Mouse (Mus musculus) CH12.LX (cell line): ENCODE measurements at regions not wholly inside any gene's neighbourhood (a gene's known extent, or its start where the extent isn't known, plus 50 kb on each side); places are given as distances from the start of the nearest gene placed in this dataset.
"Not testable (repeated sequence)": the region's sequence is repeated elsewhere in the genome, so short reads cannot be mapped to it uniquely, and the experiment has no call there.

ENCODE experiments used
- DNase-seq: peaks from one replicate; pipeline ENCODE4 v3.0.0-alpha.2; 2013; ENCODE audit errors: extremely low read depth
- H3K27ac ChIP-seq: 2 replicates; pipeline ENCODE4 v1.5.1; 2012; ENCODE audit warnings: low read depth, mild to moderate bottlenecking, control low read depth, moderate library complexity; ENCODE audit not compliant: insufficient read depth
- H3K27me3 ChIP-seq: replicated peaks from 2 replicates; pipeline ENCODE3; 2012; ENCODE audit warnings: inconsistent platforms
- H3K36me3 ChIP-seq, 2 experiments: replicated peaks in 1 of 2; 2 replicates each; pipeline versions ENCODE3 to v1.6.1; 2012; ENCODE audit warnings: inconsistent platforms in 1 of 2, low read length in 1 of 2, mild to moderate bottlenecking in 1 of 2, mixed read lengths in 1 of 2, moderate library complexity in 1 of 2; ENCODE audit not compliant: control insufficient read depth in 1 of 2, insufficient read depth in 1 of 2
- H3K4me1 ChIP-seq, 2 experiments: 2 replicates each; pipeline ENCODE4 v1.6.1; 2012; ENCODE audit warnings: inconsistent platforms in 1 of 2, moderate library complexity in 1 of 2; ENCODE audit not compliant: insufficient read depth in 2 of 2, control insufficient read depth in 1 of 2
- H3K4me2 ChIP-seq: 2 replicates; pipeline ENCODE4 v1.6.1; 2012; ENCODE audit warnings: low read depth, mild to moderate bottlenecking, control low read depth; ENCODE audit not compliant: poor library complexity, insufficient read depth, severe bottlenecking
- H3K4me3 ChIP-seq, 3 experiments: fragments of 150-350 bp in 1 of 3; sonication (generic) in 1 of 3; replicated peaks in 1 of 3; 2 replicates each; pipeline versions ENCODE3 to v1.5.1; 2011 to 2012; ENCODE audit warnings: low read depth in 2 of 3, low read length in 2 of 3, mild to moderate bottlenecking in 2 of 3, moderate library complexity in 2 of 3, control low read depth in 1 of 3, improper control_type of control experiment in 1 of 3, inconsistent platforms in 1 of 3, mixed read lengths in 1 of 3; ENCODE audit not compliant: poor library complexity in 1 of 3
- H3K79me2 ChIP-seq: replicated peaks from 2 replicates; pipeline ENCODE4 v1.6.1; 2012; ENCODE audit warnings: mild to moderate bottlenecking, moderate library complexity; ENCODE audit not compliant: control insufficient read depth, poor library complexity, insufficient read depth, severe bottlenecking; ENCODE audit errors: extremely low read depth
- H3K9ac ChIP-seq: 2 replicates; pipeline ENCODE4 v1.6.1; 2012; ENCODE audit warnings: low read depth, mild to moderate bottlenecking, control low read depth, moderate library complexity; ENCODE audit not compliant: insufficient read depth
- H3K9me3 ChIP-seq: replicated peaks from 2 replicates; pipeline ENCODE3; 2012; ENCODE audit warnings: low read length, inconsistent platforms, mixed read lengths
- E2F4 ChIP-seq: IDR thresholded peaks from 2 replicates; pipeline ENCODE4 v1.6.1; 2011; ENCODE audit warnings: low read depth, low read length, improper control_type of control experiment; ENCODE audit not compliant: insufficient replicate concordance
- ELF1 ChIP-seq: IDR thresholded peaks from 2 replicates; pipeline ENCODE4 v1.6.1; 2014; ENCODE audit warnings: low read depth, mild to moderate bottlenecking, inconsistent platforms, low read length, improper control_type of control experiment
- ETS1 ChIP-seq: conservative IDR thresholded peaks from 2 replicates; pipeline ENCODE4 v1.6.1; 2012; ENCODE audit warnings: low read depth, mild to moderate bottlenecking, inconsistent platforms, low read length, improper control_type of control experiment, moderate library complexity
- GABPA ChIP-seq: IDR thresholded peaks from 2 replicates; pipeline ENCODE4 v1.6.1; 2012; ENCODE audit warnings: low read depth, low read length, improper control_type of control experiment, inconsistent platforms; ENCODE audit not compliant: insufficient replicate concordance
- HCFC1 ChIP-seq: IDR thresholded peaks from 2 replicates; pipeline ENCODE4 v1.6.1; 2012; ENCODE audit warnings: low read depth, mild to moderate bottlenecking, inconsistent platforms, low read length, improper control_type of control experiment
- IRF4 ChIP-seq: IDR thresholded peaks from 2 replicates; pipeline ENCODE4 v1.6.1; 2014; ENCODE audit warnings: low read depth, mild to moderate bottlenecking, inconsistent platforms, low read length, improper control_type of control experiment
- JUN ChIP-seq: IDR thresholded peaks from 2 replicates; pipeline ENCODE4 v1.6.1; 2011; ENCODE audit warnings: low read depth, mild to moderate bottlenecking, low read length, improper control_type of control experiment, moderate library complexity; ENCODE audit not compliant: insufficient read depth
- JUND ChIP-seq: conservative IDR thresholded peaks from 2 replicates; pipeline ENCODE4 v1.6.1; 2011; ENCODE audit warnings: low read depth, low read length, improper control_type of control experiment
- MAX ChIP-seq: IDR thresholded peaks from 2 replicates; pipeline ENCODE4 v1.6.1; 2011; ENCODE audit warnings: low read length, improper control_type of control experiment
- MAZ ChIP-seq: IDR thresholded peaks from 2 replicates; pipeline ENCODE4 v1.6.1; 2012; ENCODE audit warnings: low read depth, mild to moderate bottlenecking, inconsistent platforms, low read length, improper control_type of control experiment, moderate library complexity
- MEF2A ChIP-seq: IDR thresholded peaks from 2 replicates; pipeline ENCODE4 v1.6.1; 2014; ENCODE audit warnings: low read depth, mild to moderate bottlenecking, inconsistent platforms, low read length, improper control_type of control experiment, borderline replicate concordance
- MXI1 ChIP-seq: IDR thresholded peaks from 2 replicates; pipeline ENCODE4 v1.6.1; 2011; ENCODE audit warnings: mild to moderate bottlenecking, low read depth, low read length, improper control_type of control experiment
- MYC ChIP-seq: IDR thresholded peaks from 2 replicates; pipeline ENCODE4 v1.6.1; 2011; ENCODE audit warnings: low read depth, mild to moderate bottlenecking, improper control_type of control experiment, low read length
- NELFE ChIP-seq: IDR thresholded peaks from 2 replicates; pipeline ENCODE4 v1.6.1; 2011; ENCODE audit warnings: low read depth, low read length, improper control_type of control experiment
- NRF1 ChIP-seq: IDR thresholded peaks from 2 replicates; pipeline ENCODE4 v1.6.1; 2014; ENCODE audit warnings: low read depth, mild to moderate bottlenecking, inconsistent platforms, low read length, improper control_type of control experiment, moderate library complexity
- PAX5 ChIP-seq: IDR thresholded peaks from 2 replicates; pipeline ENCODE4 v1.6.1; 2012; ENCODE audit warnings: low read length, inconsistent platforms, mixed read lengths
- POLR2AphosphoS2 ChIP-seq: IDR thresholded peaks from 2 replicates; pipeline ENCODE4 v1.6.1; 2011; ENCODE audit warnings: low read depth, low read length, improper control_type of control experiment
- RAD21 ChIP-seq: IDR thresholded peaks from 2 replicates; pipeline ENCODE4 v1.6.1; 2011; ENCODE audit warnings: low read depth, mild to moderate bottlenecking, low read length, improper control_type of control experiment, moderate library complexity
- SMC3 ChIP-seq: IDR thresholded peaks from 2 replicates; pipeline ENCODE4 v1.6.1; 2011; ENCODE audit warnings: low read depth, low read length, improper control_type of control experiment
- TCF12 ChIP-seq: IDR thresholded peaks from 2 replicates; pipeline ENCODE4 v1.6.1; 2014; ENCODE audit warnings: low read depth, mild to moderate bottlenecking, inconsistent platforms, low read length, improper control_type of control experiment
- UBTF ChIP-seq: IDR thresholded peaks from 2 replicates; pipeline ENCODE4 v1.6.1; 2012; ENCODE audit warnings: low read depth, mild to moderate bottlenecking, inconsistent platforms, low read length, improper control_type of control experiment, moderate library complexity
- USF1 ChIP-seq: IDR thresholded peaks from 2 replicates; pipeline ENCODE4 v1.6.1; 2014; ENCODE audit warnings: low read depth, mild to moderate bottlenecking, inconsistent platforms, low read length, improper control_type of control experiment
- ZMIZ1 ChIP-seq: IDR thresholded peaks from 2 replicates; pipeline ENCODE4 v1.6.1; 2012; ENCODE audit warnings: low read depth, mild to moderate bottlenecking, inconsistent platforms, low read length, improper control_type of control experiment
- ZNF384 ChIP-seq: IDR thresholded peaks from 2 replicates; pipeline ENCODE4 v1.6.1; 2012; ENCODE audit warnings: low read depth, low read length, improper control_type of control experiment, inconsistent platforms
- dilution Hi-C: fragments of 300-500 bp; cut with MboI; formaldehyde crosslinking; loops from 2 replicates; pipeline ENCODE4 v1.14.3; 2020; ENCODE audit warnings: low sequenced_read_pairs; ENCODE audit not compliant: extremely low pct_unique_long_range_greater_than_20kb, extremely low pct_ligation_motif_present
- in situ Hi-C: fragments of 300-500 bp; cut with MboI; formaldehyde crosslinking; loops from 3 replicates; pipeline ENCODE4 v1.14.3; 2019; ENCODE audit warnings: low sequenced_read_pairs, low pct_ligation_motif_present, low pct_unique_long_range_greater_than_20kb, mixed read lengths

GRCm38 (mm10) chr9:92826708-92827353, 284.8 kb downstream of the Plod2 start:
- Histone ChIP-seq H3K79me2 (no peaks in the 10 kb centered on the region), H3K4me2 (no peak overlapping the region), H3K27ac (no peak overlapping the region)
- TF ChIP-seq ETS1 (no peak), RAD21 (no peak), MAX (no peak), USF1 (no peak), NRF1 (no peak), IRF4 (no peak), ZMIZ1 (no peak), POLR2AphosphoS2 (no peak), E2F4 (no peak), MXI1 (no peak), UBTF (no peak), GABPA (no peak)
- TF ChIP-seq, all 38 proteins: peak for 0
- dilution Hi-C loops (no loop called here), in situ Hi-C loops (no loop called here)
- Histone ChIP-seq H3K36me3 (no peaks in the 10 kb centered on the region), H3K9me3 (no peaks in the 10 kb centered on the region), H3K9ac (no peak overlapping the region), H3K4me1 (no peaks in the 10 kb centered on the region), H3K27me3 (no peaks in the 10 kb centered on the region), H3K4me3 (no peak overlapping the region)
- DNase-seq, result no peak

- in situ Hi-C loops, H3K4me3 ChIP-seq, H3K9ac ChIP-seq, dilution Hi-C loops, H3K79me2 ChIP-seq, H3K4me2 ChIP-seq, H3K9me3 ChIP-seq, H3K4me1 ChIP-seq, H3K27me3 ChIP-seq, DNase-seq, H3K36me3 ChIP-seq, H3K27ac ChIP-seq: not testable (repeated sequence)
Observed at GRCm38 (mm10) chr9:92836156-92836555, 294.1 kb downstream of the Plod2 start.

GRCm38 (mm10) chr9:92856410-92857083, 314.5 kb downstream of the Plod2 start:
- dilution Hi-C loops (no loop called here), in situ Hi-C loops (no loop called here)
- no peaks in the 10 kb centered on the region for H3K27me3 ChIP-seq
- no peaks in the 10 kb centered on the region for H3K36me3 ChIP-seq
- H3K9me3 ChIP-seq, result no peaks in the 10 kb centered on the region
- H3K4me3 ChIP-seq, result no peak overlapping the region
- no peak overlapping the region for H3K4me2 ChIP-seq
- no peaks in the 10 kb centered on the region for H3K4me1 ChIP-seq
- DNase-seq, result no peak
- no peak overlapping the region for H3K9ac ChIP-seq
- H3K27ac ChIP-seq, result no peak overlapping the region
- no peaks in the 10 kb centered on the region for H3K79me2 ChIP-seq
- TF ChIP-seq ZNF384, result no peak
- no peak for TF ChIP-seq HCFC1
- no peak for TF ChIP-seq PAX5
- TF ChIP-seq UBTF, result no peak
- TF ChIP-seq ELF1, result no peak
- TF ChIP-seq RAD21, result no peak
- no peak for TF ChIP-seq NRF1
- no peak for TF ChIP-seq NELFE
- no peak for TF ChIP-seq MYC
- no peak for TF ChIP-seq SMC3
- TF ChIP-seq MEF2A, result no peak
- no peak for TF ChIP-seq TCF12
- no peak for TF ChIP-seq JUN
- no peak for TF ChIP-seq MAZ
- TF ChIP-seq JUND, result no peak
- TF ChIP-seq MXI1, result no peak
